Mouse (Mus musculus) CH12.LX (cell line): Measurements from ENCODE around the gene Mat2b.

ENCODE experiments used
- CHD2 ChIP-seq: IDR thresholded peaks from 2 replicates; pipeline ENCODE4 v1.6.1; 2011; ENCODE audit warnings: low read length, improper control_type of control experiment
- CTCF ChIP-seq, 2 experiments: IDR thresholded peaks in 1 of 2; conservative IDR thresholded peaks in 1 of 2; 2 replicates each; pipeline ENCODE4 v1.5.1; 2011 to 2012; ENCODE audit warnings: low read depth in 2 of 2, low read length in 2 of 2, improper control_type of control experiment in 1 of 2, inconsistent platforms in 1 of 2, mild to moderate bottlenecking in 1 of 2, moderate library complexity in 1 of 2
- ELF1 ChIP-seq: IDR thresholded peaks from 2 replicates; pipeline ENCODE4 v1.6.1; 2014; ENCODE audit warnings: low read depth, mild to moderate bottlenecking, inconsistent platforms, low read length, improper control_type of control experiment
- EP300 ChIP-seq: IDR thresholded peaks from 2 replicates; pipeline ENCODE4 v1.6.1; 2011; ENCODE audit warnings: low read length, improper control_type of control experiment
- ETS1 ChIP-seq: conservative IDR thresholded peaks from 2 replicates; pipeline ENCODE4 v1.6.1; 2012; ENCODE audit warnings: low read depth, mild to moderate bottlenecking, inconsistent platforms, low read length, improper control_type of control experiment, moderate library complexity
- MAX ChIP-seq: IDR thresholded peaks from 2 replicates; pipeline ENCODE4 v1.6.1; 2011; ENCODE audit warnings: low read length, improper control_type of control experiment
- MXI1 ChIP-seq: IDR thresholded peaks from 2 replicates; pipeline ENCODE4 v1.6.1; 2011; ENCODE audit warnings: mild to moderate bottlenecking, low read depth, low read length, improper control_type of control experiment
- PAX5 ChIP-seq: IDR thresholded peaks from 2 replicates; pipeline ENCODE4 v1.6.1; 2012; ENCODE audit warnings: low read length, inconsistent platforms, mixed read lengths
- POLR2A ChIP-seq: IDR thresholded peaks from 2 replicates; pipeline ENCODE4 v1.6.1; 2011; ENCODE audit warnings: low read depth, mild to moderate bottlenecking, improper control_type of control experiment, low read length

- no peak for TF ChIP-seq CTCF (conservative IDR thresholded peaks at IDR 0.05 in 1 of 2, IDR thresholded peaks at IDR 0.05 in 1 of 2; ENCODE audit: low read depth in 2 of 2, low read length in 2 of 2)
- no peak for TF ChIP-seq POLR2A
- no peak for TF ChIP-seq PAX5
- no peak for TF ChIP-seq MAX
- no peak for TF ChIP-seq MXI1
- no peak for TF ChIP-seq ELF1
- TF ChIP-seq CHD2, result no peak
- TF ChIP-seq EP300, result no peak
- no peak for TF ChIP-seq ETS1
Measured at GRCm38 (mm10) chr11:40675014-40675730, 19.8 kb downstream of the Mat2b start.
